Mouse (Mus musculus) E14TG2a.4 (cell line): ENCODE measurements around the gene Sema3b.
"Not testable (repeated sequence)": the region's sequence is repeated elsewhere in the genome, so short reads cannot be mapped to it uniquely, and the experiment has no call there.

Experiments used
- H3K27me3 ChIP-seq: 2 replicates; pipeline ENCODE4 v1.6.1; 2014; ENCODE audit warnings: low read length, control low read depth; ENCODE audit not compliant: insufficient read depth
- H3K36me3 ChIP-seq: 2 replicates; pipeline ENCODE4 v1.6.1; 2014; ENCODE audit warnings: low read length, control low read depth; ENCODE audit not compliant: insufficient read depth
- H3K4me1 ChIP-seq: replicated peaks from 2 replicates; pipeline ENCODE4 v1.6.1; 2014; ENCODE audit warnings: low read depth, low read length, control low read depth
- H3K4me3 ChIP-seq: replicated peaks from 2 replicates; pipeline ENCODE4 v1.5.1; 2014; ENCODE audit warnings: mild to moderate bottlenecking, low read length
- H3K9me3 ChIP-seq: 2 replicates; pipeline ENCODE4 v1.6.1; 2014; ENCODE audit warnings: low read length, control low read depth
- CTCF ChIP-seq: conservative IDR thresholded peaks from 2 replicates; pipeline ENCODE4 v1.5.1; 2014; ENCODE audit warnings: low read length
- NANOG ChIP-seq: IDR thresholded peaks from 2 replicates; pipeline ENCODE4 v1.6.1; 2014; ENCODE audit warnings: borderline replicate concordance, low read length, mixed read lengths
- POU5F1 ChIP-seq: IDR thresholded peaks from 2 replicates; pipeline ENCODE4 v1.6.1; 2014; ENCODE audit warnings: low read length, borderline replicate concordance

Sema3b gene

DNA sequence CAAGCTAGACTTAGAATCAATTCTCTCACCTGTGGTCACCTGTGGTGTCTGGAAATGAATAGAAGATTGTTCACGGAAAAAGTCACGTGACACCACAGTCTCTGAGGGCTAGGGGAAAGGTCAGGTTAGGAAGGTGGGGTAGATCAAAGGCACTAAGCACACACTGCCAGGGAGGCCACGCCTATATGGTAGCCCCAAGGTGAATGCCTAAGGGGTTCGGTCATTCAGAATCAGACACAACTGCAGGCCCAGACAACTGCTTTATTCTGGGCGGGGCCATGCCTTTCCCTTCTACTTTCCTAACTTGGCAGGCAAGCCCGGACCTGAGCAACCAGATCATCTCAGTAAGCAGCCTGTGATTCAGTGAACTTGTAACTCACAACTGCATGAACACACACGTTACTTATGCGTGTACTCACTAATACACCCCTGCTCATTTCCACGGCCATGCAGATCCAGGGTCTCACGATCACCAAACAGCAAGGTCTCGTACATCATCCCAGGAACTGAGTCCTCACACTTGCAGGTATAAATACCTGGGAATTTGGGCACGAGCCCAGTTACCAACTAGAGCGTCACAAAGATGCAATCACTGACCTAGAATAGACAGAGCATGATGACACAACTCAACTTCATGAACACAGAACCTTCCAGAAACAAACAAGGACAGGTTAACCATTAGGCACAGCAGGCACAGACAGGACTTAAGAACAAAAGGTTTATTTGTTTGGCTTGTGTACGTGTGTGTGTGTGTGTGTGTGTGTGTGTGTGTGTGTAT, 33.3 kb downstream of the Sema3b start:
- peaks cover 38% of the 10 kb centered on the region for H3K36me3 ChIP-seq
- TF ChIP-seq NANOG (no peak), CTCF (no peak), POU5F1 (no peak)
- H3K4me3 ChIP-seq, result peak overlapping the region; percentile 11; the same call in 1 of the 2 replicates
- H3K9me3 ChIP-seq, result no peaks in the 10 kb centered on the region
- H3K4me1 ChIP-seq, result peaks cover 78% of the 10 kb centered on the region
- peaks cover 5% of the 10 kb centered on the region for H3K27me3 ChIP-seq

DNA sequence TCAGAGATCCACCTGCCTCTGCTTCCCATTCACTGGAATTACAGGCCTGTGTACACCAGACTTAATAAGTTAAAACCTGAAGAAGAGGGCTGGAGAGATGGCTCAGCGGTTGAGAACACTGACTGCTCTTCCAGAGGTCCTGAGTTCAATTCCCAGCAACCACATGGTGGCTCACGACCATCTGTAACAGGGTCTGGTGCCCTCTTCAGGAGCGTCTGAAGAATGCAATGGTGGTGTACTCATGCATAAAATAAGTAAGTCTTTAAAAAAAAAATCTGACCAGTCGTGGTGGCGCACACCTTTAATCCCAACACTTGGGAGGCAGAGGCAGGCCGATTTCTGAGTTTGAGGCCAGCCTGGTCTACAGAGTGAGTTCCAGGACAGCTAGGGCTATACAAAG, 35.3 kb downstream of the Sema3b start:
- Histone ChIP-seq H3K36me3 (peaks cover 28% of the 10 kb centered on the region), H3K27me3 (peaks cover 19% of the 10 kb centered on the region), H3K4me1 (peaks cover 73% of the 10 kb centered on the region)
- H3K9me3 ChIP-seq, H3K4me3 ChIP-seq: not testable (repeated sequence)
- TF ChIP-seq CTCF, result peak; percentile 25

DNA sequence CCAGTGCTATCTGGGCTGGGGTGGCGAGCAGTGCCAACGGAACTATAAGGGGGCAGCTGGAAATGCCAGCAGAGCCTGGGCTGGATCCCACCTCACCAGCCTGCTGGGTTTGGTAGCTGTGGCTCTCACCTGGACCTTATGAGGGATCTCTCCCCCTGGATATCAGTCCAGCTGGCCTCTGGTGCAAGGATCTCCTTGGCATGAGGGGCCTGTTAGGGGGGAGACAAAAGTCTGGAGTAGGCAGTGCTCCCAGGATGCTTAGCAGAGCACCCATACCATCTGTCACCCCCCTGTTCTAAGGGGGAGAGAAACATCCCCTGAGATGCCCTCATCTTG, 36.7 kb downstream of the Sema3b start:
- no peak for TF ChIP-seq NANOG
- no peak for TF ChIP-seq CTCF
- no peak for TF ChIP-seq POU5F1

GRCm38 (mm10) chr9:107571534-107572326, 37.3 kb downstream of the Sema3b start:
- Histone ChIP-seq H3K36me3 (peaks cover 27% of the 10 kb centered on the region), H3K4me1 (peaks cover 71% of the 10 kb centered on the region), H3K4me3 (peak overlapping the region; percentile 89), H3K9me3 (no peaks in the 10 kb centered on the region), H3K27me3 (peaks cover 28% of the 10 kb centered on the region)
- TF ChIP-seq POU5F1 (no peak), CTCF (no peak), NANOG (no peak)

More for the DNA sequence above, 36.7 kb downstream of the Sema3b start:
- H3K9me3 ChIP-seq, result no peaks in the 10 kb centered on the region
- H3K4me1 ChIP-seq, result peaks cover 71% of the 10 kb centered on the region
- H3K27me3 ChIP-seq, result peaks cover 25% of the 10 kb centered on the region
- peaks cover 27% of the 10 kb centered on the region for H3K36me3 ChIP-seq
- H3K4me3 ChIP-seq, result no peak overlapping the region; the same call in 1 of the 2 replicates

GRCm38 (mm10) chr9:107570845-107571244, 38.2 kb downstream of the Sema3b start:
- Histone ChIP-seq H3K36me3 (peaks cover 27% of the 10 kb centered on the region), H3K4me1 (peaks cover 65% of the 10 kb centered on the region), H3K27me3 (peaks cover 28% of the 10 kb centered on the region), H3K4me3 (peak overlapping the region; percentile 89), H3K9me3 (no peaks in the 10 kb centered on the region)
- TF ChIP-seq NANOG, result no peak
- TF ChIP-seq POU5F1, result no peak
- TF ChIP-seq CTCF, result no peak

DNA sequence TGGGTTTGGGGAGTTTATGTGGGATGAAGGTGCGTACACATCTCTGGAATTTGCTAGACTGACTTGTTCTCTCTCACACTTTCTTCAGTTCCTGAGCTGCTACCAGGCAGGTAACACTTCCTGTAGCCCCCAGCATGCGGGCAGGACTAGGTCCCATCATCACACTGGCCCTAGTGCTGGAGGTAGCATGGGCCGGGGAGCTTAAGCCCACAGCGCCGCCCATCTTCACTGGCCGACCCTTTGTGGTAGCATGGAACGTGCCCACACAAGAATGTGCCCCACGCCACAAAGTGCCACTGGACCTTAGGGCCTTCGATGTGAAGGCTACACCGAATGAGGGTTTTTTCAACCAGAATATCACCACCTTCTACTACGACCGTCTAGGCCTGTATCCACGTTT, 39.0 kb downstream of the Sema3b start:
- Histone ChIP-seq H3K27me3 (peaks cover 28% of the 10 kb centered on the region), H3K4me1 (peaks cover 65% of the 10 kb centered on the region), H3K36me3 (peaks cover 33% of the 10 kb centered on the region), H3K9me3 (no peaks in the 10 kb centered on the region), H3K4me3 (peak overlapping the region; percentile 89)
- TF ChIP-seq CTCF, result no peak
- no peak for TF ChIP-seq NANOG
- no peak for TF ChIP-seq POU5F1

DNA sequence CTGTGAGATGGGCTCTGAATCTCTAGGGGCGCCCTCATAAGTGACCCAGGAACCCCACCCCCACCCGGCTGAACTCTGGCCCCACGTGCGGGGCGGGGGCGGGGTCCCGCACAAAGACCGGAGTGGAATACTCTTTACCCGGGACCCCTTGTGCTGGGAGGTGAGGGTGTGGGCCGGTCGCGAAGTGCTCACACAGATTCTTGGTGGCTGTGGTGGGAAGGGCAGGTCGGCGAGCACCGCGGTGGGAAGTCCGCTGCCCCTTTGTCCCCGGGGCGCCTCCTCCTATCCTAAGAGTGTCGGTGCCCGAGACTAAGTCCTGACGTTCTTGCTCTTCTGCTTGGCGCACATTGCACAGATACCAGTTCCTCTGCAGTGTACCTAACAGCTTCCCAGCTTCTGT, 39.8 kb downstream of the Sema3b start:
- TF ChIP-seq NANOG, result no peak
- TF ChIP-seq CTCF, result no peak
- no peak for TF ChIP-seq POU5F1
- Histone ChIP-seq H3K36me3 (peaks cover 40% of the 10 kb centered on the region), H3K9me3 (no peaks in the 10 kb centered on the region), H3K4me3 (peak overlapping the region; percentile 89), H3K27me3 (peaks cover 28% of the 10 kb centered on the region), H3K4me1 (peaks cover 65% of the 10 kb centered on the region)

- TF ChIP-seq POU5F1 (no peak), CTCF (no peak), NANOG (no peak)
- H3K4me3 ChIP-seq, result peak overlapping the region; percentile 89
- H3K4me1 ChIP-seq, result peaks cover 72% of the 10 kb centered on the region
- peaks cover 28% of the 10 kb centered on the region for H3K27me3 ChIP-seq
- H3K36me3 ChIP-seq, result peaks cover 43% of the 10 kb centered on the region
- no peaks in the 10 kb centered on the region for H3K9me3 ChIP-seq
These were observed 40.4 kb downstream of the Sema3b start for GRCm38 (mm10) chr9:107568331-107569261.
